Mouse (Mus musculus) C3H10T1/2 (cell line): ENCODE measurements around the gene Prrt1. TPM values are rescaled to one million over a fixed set of nuclear protein-coding genes. Genes with fewer than 3 reads are reported as not detected.

Experiments
- polyA plus RNA-seq, 2 experiments: library from polyadenylated mRNA; unstranded; fragments of >200 nt; fragmentation: generic; extraction: Trizol; gene quantifications; one replicate each; pipeline ENCODE4 v1.2.1; 2012; ENCODE audit warnings: missing spikeins in 2 of 2

Gene Prrt1
- under 1 TPM in 1 of 2 experiments, not detected in 1; 0.02 TPM for polyA plus RNA-seq

DNA sequence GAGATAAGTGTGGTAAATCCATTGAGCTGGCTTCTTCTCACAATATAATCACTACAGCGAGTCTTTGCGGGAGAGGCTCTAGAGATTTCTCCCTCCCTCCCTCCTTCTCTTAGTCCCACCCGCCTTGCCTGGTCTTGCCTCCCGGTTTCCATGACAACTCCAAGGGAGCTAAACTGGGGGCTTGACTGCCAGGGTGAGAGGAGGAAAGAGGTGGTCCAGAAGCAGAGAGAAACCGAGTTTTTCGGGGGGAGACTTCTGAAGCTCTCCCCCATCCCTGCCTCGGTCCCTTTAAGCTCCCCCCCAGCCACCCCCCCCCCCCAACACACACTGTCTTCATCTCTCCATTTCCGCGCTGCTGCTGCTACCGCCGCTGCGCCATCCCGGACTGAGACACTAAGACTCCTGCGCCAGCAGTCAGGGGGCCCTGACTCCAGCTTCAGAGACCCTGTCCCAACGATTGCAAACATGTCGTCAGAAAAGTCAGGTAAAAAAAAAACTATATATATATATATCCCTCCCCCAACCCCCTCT is at the start of gene Prrt1:
Gene Prrt1, plus strand, starts transcription at position 313 of the 531 bp plus-strand sequence.

GRCm38 (mm10) chr17:34589681-34590101 is 39.6 kb upstream of the Prrt1 start, which contains the start of gene Gpsm3:
Gpsm3 (plus strand) TSS chr17:34589806.

DNA sequence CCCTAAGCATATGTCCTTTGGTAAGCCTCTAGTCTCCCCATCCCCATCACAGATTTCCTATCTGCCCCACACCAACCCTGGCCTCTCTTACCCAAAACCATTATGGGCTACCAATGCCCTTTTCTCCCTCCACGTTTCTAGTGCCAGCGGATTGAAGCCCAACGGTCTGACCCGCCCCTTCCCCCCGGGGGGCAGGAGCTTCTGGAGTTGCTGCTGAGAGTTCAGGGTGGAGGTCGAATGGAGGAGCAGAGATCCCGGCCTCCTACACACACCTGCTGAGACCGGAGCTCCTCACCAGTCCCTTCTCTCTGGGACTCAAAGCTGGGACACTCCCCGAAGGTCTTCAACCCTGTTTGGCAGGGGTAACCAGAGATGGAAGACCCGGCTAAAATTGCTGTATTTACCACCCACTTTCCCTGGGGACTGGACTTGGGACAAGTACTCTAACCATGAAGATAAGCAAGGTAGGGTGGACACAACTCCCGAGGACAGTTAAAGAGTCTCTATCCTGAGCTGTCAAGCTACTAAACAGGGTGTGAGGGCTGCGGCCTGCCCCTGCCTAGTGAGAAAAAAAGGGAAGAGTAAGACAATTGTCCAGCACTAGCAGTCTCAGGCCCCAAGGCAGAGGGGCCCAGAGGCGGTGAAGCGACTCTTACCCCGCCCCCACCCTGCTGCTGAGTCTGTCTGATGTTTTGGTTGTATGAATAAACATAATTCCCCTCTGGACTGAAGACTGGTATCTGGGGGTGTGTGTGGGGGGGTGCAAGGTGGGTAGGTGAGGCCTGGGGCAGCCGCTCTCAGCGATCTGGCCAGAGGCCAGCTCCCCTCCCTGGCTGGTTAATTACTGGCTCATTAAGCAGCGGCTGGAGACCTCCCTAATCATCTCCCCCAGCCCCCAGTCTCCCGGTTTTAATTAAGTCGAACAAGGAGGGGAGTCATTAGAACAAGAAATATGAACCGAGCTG is 38.0 kb upstream of the Prrt1 start, which contains the start of gene Pbx2:
Gene Pbx2, plus strand, starts transcription at position 238 of the 965 bp plus-strand sequence.

DNA sequence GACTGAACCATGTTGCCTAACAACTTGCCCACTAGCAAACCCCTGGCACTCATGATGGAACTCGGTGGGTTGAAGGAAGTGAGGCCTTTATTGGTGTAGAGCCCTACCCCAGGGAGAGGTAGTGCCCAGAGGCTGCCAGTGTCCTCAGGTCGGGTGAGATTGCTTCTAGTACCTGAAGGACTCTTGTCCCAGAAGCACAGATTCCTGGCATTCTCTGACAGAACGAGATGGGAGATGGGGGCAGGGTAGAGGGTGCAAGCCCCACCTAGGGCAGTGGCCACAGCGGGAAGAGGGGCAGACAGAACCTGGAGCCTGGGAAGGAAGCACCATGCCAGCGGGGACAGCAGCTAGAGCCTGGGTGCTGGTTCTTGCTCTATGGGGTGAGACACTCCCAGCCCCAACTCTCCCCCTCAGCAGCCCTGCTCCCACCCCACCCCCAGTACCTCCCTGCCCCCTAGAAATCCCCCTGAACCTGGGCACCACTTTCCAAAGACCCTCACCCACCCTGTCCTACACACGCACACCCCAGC is 31.7 kb upstream of the Prrt1 start, which contains the start of gene Ager:
Gene Ager, plus strand, starts transcription at position 297 of the 530 bp plus-strand sequence.

DNA sequence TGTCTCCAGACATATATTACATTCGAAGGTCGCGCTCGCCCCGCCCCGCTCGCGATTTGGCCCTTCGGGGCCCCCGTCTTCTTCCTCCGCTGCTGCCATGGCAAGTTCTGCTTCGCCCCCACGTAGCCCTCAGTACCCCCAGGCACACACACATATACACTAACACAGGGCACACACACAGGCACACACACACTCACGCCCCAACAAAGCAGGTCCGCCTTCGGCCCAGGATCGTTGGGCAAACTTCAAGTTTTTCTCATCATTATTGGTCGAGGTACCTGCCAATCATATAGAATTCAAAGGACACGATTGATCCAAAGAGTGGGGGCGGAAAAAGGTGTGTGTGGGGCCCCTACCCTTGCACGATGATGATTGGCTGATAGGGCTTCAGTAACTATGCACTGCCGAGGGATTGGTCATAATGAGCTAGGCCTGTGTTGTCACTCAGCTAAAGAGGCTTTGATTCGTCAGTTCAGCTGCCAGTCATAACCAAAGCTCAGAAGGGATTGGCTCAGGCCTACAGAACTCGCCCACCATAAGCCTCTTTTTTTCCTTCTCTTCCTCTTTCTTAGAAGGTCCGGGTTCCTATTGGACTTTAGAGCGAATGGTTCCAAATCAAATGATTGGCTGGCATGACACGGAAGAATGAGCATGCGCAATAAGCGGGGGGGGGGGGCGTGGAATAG is 25.8 kb upstream of the Prrt1 start, which contains the start of gene Rnf5:
Gene Rnf5, minus strand, starts transcription at position 316 of the 686 bp plus-strand sequence.

DNA sequence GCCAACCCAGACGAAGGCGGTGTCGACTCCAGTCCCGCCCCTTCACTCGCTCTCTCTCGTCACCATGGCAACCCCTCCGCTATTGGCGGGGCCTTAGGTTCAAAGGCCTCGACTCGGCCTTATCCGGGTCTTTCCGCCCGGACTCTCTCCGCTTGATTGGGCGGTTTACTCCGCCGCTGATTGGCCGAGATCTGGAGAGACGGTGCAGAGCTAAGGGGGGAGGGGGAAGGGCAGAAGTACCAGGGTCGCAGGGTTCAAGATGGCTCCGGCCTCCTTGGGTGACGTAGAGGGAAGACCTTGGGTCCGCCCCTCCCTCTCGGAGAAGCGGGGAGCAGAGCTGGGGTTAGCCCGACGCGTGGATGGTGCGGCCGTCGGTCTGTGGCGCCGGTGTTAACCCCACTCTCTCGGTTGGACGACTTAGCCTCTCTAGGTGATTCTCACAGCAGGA is 25.2 kb upstream of the Prrt1 start, which contains the start of gene Agpat1:
Gene Agpat1, plus strand, starts transcription at position 202 of the 448 bp plus-strand sequence.

DNA sequence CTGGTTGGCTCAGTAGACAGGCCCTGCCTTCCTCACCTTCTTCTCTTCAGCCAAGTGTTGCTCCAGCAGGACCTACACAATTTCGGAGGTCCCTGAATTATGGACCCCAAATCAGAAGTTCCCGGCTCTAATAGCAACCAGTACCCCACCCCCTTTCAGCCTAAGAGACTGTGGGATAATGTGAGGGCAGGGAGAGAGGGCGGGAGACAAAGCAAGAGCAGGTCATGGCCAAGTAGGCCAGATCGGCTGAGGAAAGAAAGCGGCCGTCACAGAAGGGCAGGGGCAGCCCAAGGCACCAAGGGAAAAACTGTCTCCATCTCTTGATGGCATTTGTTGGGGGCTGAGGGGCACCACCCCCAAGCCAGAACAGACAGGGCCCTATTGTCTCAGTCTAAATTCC is 13.5 kb upstream of the Prrt1 start, which contains the start of gene Egfl8:
Gene Egfl8, minus strand, starts transcription at position 101 of the 400 bp plus-strand sequence.

DNA sequence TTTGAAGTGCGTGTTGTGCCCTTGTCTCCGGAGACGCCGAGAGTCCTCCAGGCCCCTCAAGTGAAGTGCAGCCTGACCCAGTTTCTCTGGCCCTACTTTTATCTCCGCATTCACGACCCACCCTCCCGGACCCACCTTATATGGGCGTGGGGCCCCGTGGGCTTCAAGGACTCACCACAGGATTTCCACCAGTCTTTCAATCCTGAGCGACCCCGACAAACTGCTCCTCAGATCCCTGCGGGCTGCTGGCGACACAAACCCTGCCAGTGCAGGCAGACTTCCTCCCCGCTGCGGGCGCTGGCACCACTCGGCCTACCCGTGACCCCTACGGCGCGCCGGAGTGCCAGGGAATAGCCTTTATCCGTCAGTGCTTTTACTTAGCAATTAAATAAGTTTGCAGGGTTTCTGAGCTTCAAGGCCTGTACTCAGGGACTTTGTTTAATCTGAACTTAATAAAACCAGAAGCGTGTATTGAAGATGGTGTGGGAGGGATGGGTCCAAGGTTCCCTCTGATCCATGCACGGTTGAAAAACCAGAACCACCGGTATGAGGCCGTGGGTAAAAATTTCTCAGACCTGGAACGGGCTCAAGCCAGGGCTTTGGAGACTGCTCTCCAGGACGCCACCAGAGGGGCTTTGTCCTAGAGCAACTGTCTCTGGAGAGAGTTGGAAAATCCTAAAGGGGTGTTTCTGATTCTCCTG is 1.2 kb upstream of the Prrt1 start, which contains the start of gene Ppt2:
Gene Ppt2, minus strand, starts transcription at position 568 of the 701 bp plus-strand sequence.

DNA sequence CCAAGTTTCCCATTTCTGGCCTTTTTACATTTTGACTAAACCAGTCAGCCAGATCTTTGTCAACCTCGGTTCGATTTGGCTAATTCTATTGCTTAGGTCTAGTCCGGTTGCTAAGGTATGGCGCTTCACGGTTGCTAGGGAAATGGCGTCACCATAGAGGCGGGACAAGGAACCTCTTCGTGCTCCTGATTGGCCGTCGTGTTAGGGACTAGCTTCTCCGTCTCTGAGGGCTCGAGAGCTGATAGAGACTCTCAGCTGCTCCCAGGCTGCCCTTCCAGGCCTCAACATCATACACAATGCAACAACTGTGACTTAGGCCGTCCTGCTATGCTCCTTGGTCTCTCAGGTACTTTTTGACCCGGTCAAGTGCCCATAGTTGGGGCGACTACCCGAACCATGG is 15.3 kb downstream of the Prrt1 start, which contains the start of gene Fkbpl:
Gene Fkbpl, plus strand, starts transcription at position 157 of the 400 bp plus-strand sequence.

DNA sequence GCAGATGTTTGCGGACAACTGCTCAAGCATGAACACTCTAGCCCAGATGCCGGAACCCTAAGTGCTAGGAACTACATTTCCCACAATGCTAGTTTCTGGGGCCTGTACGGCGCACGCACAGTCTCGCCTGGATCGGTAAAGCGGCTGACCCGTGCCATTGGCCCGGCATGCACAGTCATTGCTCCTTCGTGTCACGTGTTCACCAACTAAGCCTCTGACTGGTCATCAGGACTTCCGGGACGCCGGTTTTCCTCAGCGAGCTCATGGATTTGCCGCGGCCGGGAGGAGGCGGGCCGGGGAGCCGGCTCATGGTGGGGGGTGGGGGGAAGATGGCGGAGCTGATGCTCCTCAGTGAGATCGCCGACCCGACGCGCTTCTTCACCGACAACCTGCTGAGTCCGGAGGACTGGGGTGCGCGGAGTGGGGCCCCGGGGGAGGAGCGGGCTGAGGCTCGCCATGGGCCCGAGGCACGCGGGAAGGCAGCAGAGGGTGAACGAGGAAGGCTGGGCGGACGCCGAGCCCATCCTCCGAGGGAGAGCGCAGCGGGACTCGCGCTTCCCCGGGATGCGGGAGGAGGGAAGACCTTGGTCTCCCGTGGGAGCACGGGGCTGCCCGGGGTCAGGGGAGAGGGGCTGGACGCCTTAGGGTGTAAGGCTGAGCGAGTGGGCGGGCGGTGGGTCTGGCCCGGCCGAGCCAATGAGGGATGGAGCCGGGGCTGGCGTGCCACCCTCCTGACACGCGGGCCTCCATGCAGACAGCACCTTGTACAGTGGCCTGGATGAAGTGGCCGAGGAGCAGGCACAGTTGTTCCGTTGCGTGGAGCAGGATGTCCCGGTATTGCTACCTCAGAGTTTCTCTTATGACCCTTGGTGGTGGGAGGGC is 17.8 kb downstream of the Prrt1 start, which contains the start of gene Atf6b:
Gene Atf6b, plus strand, starts transcription at position 241 of the 882 bp plus-strand sequence.

GRCm38 (mm10) chr17:34670235-34670634 is 40.9 kb downstream of the Prrt1 start, which contains the start of gene Tnxb:
Tnxb (plus strand) TSS chr17:34670535.

Other genes starting within 250 kb of the Prrt1 start
- gene BC051142, start 230.7 kb upstream of the Prrt1 start, polyA plus RNA-seq = not detected
- not detected for gene Btnl4, start 152.2 kb upstream of the Prrt1 start, polyA plus RNA-seq
- gene Btnl6, start 112.2 kb upstream of the Prrt1 start, polyA plus RNA-seq = not detected
- 1 to 10 TPM in 1 of 2 experiments, under 1 TPM in 1; 0.15 to 2.8 TPM for gene Notch4, start 65.3 kb upstream of the Prrt1 start, polyA plus RNA-seq
- under 1 TPM; 0.88 to 0.96 TPM for gene Gpsm3, start 39.7 kb upstream of the Prrt1 start, polyA plus RNA-seq
- 10 to 100 TPM; 15.2 to 41.5 TPM for gene Pbx2, start 38.3 kb upstream of the Prrt1 start, polyA plus RNA-seq
- gene Ager, start 31.7 kb upstream of the Prrt1 start, polyA plus RNA-seq = 1 to 10 TPM in 1 of 2 experiments, under 1 TPM in 1; 0.06 to 1.8 TPM
- gene Rnf5, start 25.8 kb upstream of the Prrt1 start, polyA plus RNA-seq = 10 to 100 TPM; 23.8 to 60.6 TPM
- 10 to 100 TPM; 76.3 to 93.6 TPM for gene Agpat1, start 25.3 kb upstream of the Prrt1 start, polyA plus RNA-seq
- 1 to 10 TPM in 1 of 2 experiments, under 1 TPM in 1; 0.05 to 1.4 TPM for gene Egfl8, start 13.6 kb upstream of the Prrt1 start, polyA plus RNA-seq
- 10 to 100 TPM; 14.7 to 42.5 TPM for gene Ppt2, start 1.0 kb upstream of the Prrt1 start, polyA plus RNA-seq
- 10 to 100 TPM; 12.6 to 21.7 TPM for gene Fkbpl, start 15.2 kb downstream of the Prrt1 start, polyA plus RNA-seq
- gene Atf6b, start 17.6 kb downstream of the Prrt1 start, polyA plus RNA-seq = 10 to 100 TPM; 35.2 to 76.3 TPM
- gene Tnxb, start 41.0 kb downstream of the Prrt1 start, polyA plus RNA-seq = under 1 TPM; 0.04 to 0.46 TPM
- gene C4b, start 114.3 kb downstream of the Prrt1 start, polyA plus RNA-seq = 1 to 10 TPM in 1 of 2 experiments, under 1 TPM in 1; 0.07 to 1.3 TPM
- gene Cyp21a1, start 175.0 kb downstream of the Prrt1 start, polyA plus RNA-seq = under 1 TPM in 1 of 2 experiments, not detected in 1; 0.09 TPM
- 10 to 100 TPM; 38.4 to 44.5 TPM for gene Stk19, start 207.4 kb downstream of the Prrt1 start, polyA plus RNA-seq
- 10 to 100 TPM; 47.7 to 51.0 TPM for gene Dxo, start 207.5 kb downstream of the Prrt1 start, polyA plus RNA-seq
- gene Skiv2l, start 220.7 kb downstream of the Prrt1 start, polyA plus RNA-seq = 10 to 100 TPM; 19.7 to 48.2 TPM
- gene Nelfe, start 220.9 kb downstream of the Prrt1 start, polyA plus RNA-seq = 100 to 1,000 TPM in 1 of 2 experiments, 10 to 100 TPM in 1; 65.1 to 134 TPM
- gene Cfb, start 233.0 kb downstream of the Prrt1 start, polyA plus RNA-seq = 1 to 10 TPM in 1 of 2 experiments, under 1 TPM in 1; 0.09 to 1.2 TPM
- 10 to 100 TPM in 1 of 2 experiments, 1 to 10 TPM in 1; 7.9 to 21.3 TPM for gene Zbtb12, start 249.9 kb downstream of the Prrt1 start, polyA plus RNA-seq